Mouse (Mus musculus) v-Abl transformed pro-B cells (cell line): ENCODE measurements around the gene Cib4.

Source experiments
- in situ Hi-C, 2 experiments: fragments of 400-800 bp; cut with MboI; formaldehyde crosslinking; loops; one replicate each; pipeline ENCODE4 v1.15.1; 2025; ENCODE audit not compliant: unreplicated experiment in 2 of 2

Gene Cib4

GRCm38 (mm10) chr5:30576233-30576632, 30.6 kb upstream of the Cib4 start:
- in situ Hi-C loops, result no loop called here

- in situ Hi-C loops, result no loop called here
These were observed 28.7 kb upstream of the Cib4 start for GRCm38 (mm10) chr5:30574367-30574766.

- in situ Hi-C loops, result no loop called here
These were observed 26.2 kb upstream of the Cib4 start for GRCm38 (mm10) chr5:30571820-30572219.

GRCm38 (mm10) chr5:30568479-30568878, 22.8 kb upstream of the Cib4 start:
- in situ Hi-C loops, result no loop called here

- in situ Hi-C loops, result no loop called here
These were observed 14.4 kb upstream of the Cib4 start for GRCm38 (mm10) chr5:30559986-30560493.

- in situ Hi-C loops, result no loop called here
These were observed 13.8 kb upstream of the Cib4 start for GRCm38 (mm10) chr5:30559421-30559820.

- in situ Hi-C loops, result no loop called here
These were observed 10.6 kb upstream of the Cib4 start for GRCm38 (mm10) chr5:30556284-30556683.

- in situ Hi-C loops, result no loop called here
These were observed 9.3 kb upstream of the Cib4 start for GRCm38 (mm10) chr5:30554981-30555380.

- in situ Hi-C loops, result no loop called here
These were observed 8.3 kb upstream of the Cib4 start for GRCm38 (mm10) chr5:30553936-30554335.

- in situ Hi-C loops, result no loop called here
These were observed 6.4 kb upstream of the Cib4 start for GRCm38 (mm10) chr5:30552006-30552405.

- in situ Hi-C loops, result no loop called here
These were observed 5.5 kb upstream of the Cib4 start for GRCm38 (mm10) chr5:30551022-30551638.

- in situ Hi-C loops, result no loop called here
These were observed 4.8 kb upstream of the Cib4 start for GRCm38 (mm10) chr5:30550334-30551021.

- in situ Hi-C loops, result no loop called here
These were observed 3.0 kb upstream of the Cib4 start for GRCm38 (mm10) chr5:30548681-30549080.

- in situ Hi-C loops, result no loop called here
These were observed 9.5 kb downstream of the Cib4 start for GRCm38 (mm10) chr5:30536051-30536570.

- in situ Hi-C loops, result no loop called here
These were observed 11.0 kb downstream of the Cib4 start for GRCm38 (mm10) chr5:30534637-30535036.

GRCm38 (mm10) chr5:30528906-30529305, 16.7 kb downstream of the Cib4 start:
- in situ Hi-C loops, result no loop called here

- in situ Hi-C loops, result no loop called here
These were observed 18.5 kb downstream of the Cib4 start for GRCm38 (mm10) chr5:30527129-30527528.

- in situ Hi-C loops, result no loop called here
These were observed 19.5 kb downstream of the Cib4 start for GRCm38 (mm10) chr5:30525920-30526836.

GRCm38 (mm10) chr5:30524213-30524612, 21.4 kb downstream of the Cib4 start:
- in situ Hi-C loops, result no loop called here

GRCm38 (mm10) chr5:30523131-30523530, 22.5 kb downstream of the Cib4 start:
- in situ Hi-C loops, result no loop called here

- in situ Hi-C loops, result no loop called here
These were observed 23.2 kb downstream of the Cib4 start for GRCm38 (mm10) chr5:30522406-30522805.
